Mouse (Mus musculus) midbrain, embryonic 13.5 days (tissue): ENCODE measurements around the gene Trim8. TPM values are rescaled to one million over a fixed set of nuclear protein-coding genes. Genes with fewer than 3 reads are reported as not detected.

ENCODE experiments used
- ATAC-seq: fragments of 200-750 bp; cut with Nextera tagmentation; 2 replicates; pipeline ENCODE4 v1.8.0; 2017; ENCODE audit warnings: mild to moderate bottlenecking, moderate TSS enrichment, moderate library complexity
- H3K27ac ChIP-seq: fragments of 300-500 bp; sonication (generic); 2 replicates; pipeline ENCODE4 v1.5.1; 2015; ENCODE audit warnings: inconsistent platforms, mild to moderate bottlenecking, moderate library complexity
- H3K27me3 ChIP-seq: fragments of 300-500 bp; sonication (generic); 2 replicates; pipeline ENCODE4 v1.6.1; 2015; ENCODE audit warnings: mild to moderate bottlenecking, inconsistent platforms
- H3K36me3 ChIP-seq: fragments of 300-500 bp; sonication (generic); 2 replicates; pipeline ENCODE4 v1.6.1; 2015; ENCODE audit warnings: mild to moderate bottlenecking, inconsistent platforms
- H3K4me1 ChIP-seq: fragments of 300-500 bp; sonication (generic); replicated peaks from 2 replicates; pipeline ENCODE4 v1.6.1; 2015; ENCODE audit warnings: inconsistent platforms
- H3K4me2 ChIP-seq: fragments of 300-500 bp; sonication (generic); replicated peaks from 2 replicates; pipeline ENCODE4 v1.6.1; 2015; ENCODE audit warnings: moderate library complexity, mild to moderate bottlenecking, inconsistent platforms
- H3K4me3 ChIP-seq: fragments of 300-500 bp; sonication (generic); replicated peaks from 2 replicates; pipeline ENCODE4 v1.5.1; 2015; ENCODE audit warnings: mild to moderate bottlenecking, inconsistent platforms
- H3K9ac ChIP-seq: fragments of 300-500 bp; sonication (generic); replicated peaks from 2 replicates; pipeline ENCODE4 v1.6.1; 2015; ENCODE audit warnings: mild to moderate bottlenecking, inconsistent platforms
- H3K9me3 ChIP-seq: fragments of 300-500 bp; sonication (generic); 2 replicates; pipeline ENCODE4 v1.6.1; 2016; ENCODE audit warnings: mild to moderate bottlenecking, inconsistent platforms
- whole genome bisulfite sequencing: fragments of 180-500 bp; shearing (Covaris S2); methylation state at CpG from one replicate; pipeline ENCODE4 v1.1.7; 2015; 5-methylcytosine and 5-hydroxymethylcytosine counted together
- polyA plus RNA-seq: library from polyadenylated mRNA; unstranded; fragments of >200 nt; fragmentation: Nextera tagmentation; extraction: Ambion mirVana; gene quantifications from 2 replicates; pipeline ENCODE4 v1.2.1, GENCODE M21; 2015

Trim8 gene
- polyA plus RNA-seq, 1 experiment from 2014 or later = 33.0 TPM

DNA sequence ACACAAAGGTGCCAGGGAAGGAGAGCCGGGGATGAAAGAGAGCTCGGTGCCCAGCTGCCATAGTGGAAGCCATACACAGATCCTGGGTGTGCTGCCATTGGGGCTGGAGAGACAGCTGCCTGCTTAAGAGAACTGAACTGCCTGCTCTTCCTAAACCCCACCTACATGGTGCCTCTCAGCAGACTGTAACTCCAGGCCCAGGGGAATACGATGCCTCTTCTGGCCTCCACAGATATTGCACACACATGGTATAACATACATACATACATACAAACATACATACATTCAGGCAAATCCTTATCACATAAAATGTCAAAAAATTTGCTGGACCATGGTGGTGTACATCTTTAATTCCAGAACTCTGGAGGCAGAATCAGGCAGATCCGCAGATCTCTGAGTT lies 38.1 kb upstream of the Trim8 start:
- ATAC-seq = no peak
- no peaks in the 10 kb centered on the region for H3K9me3 ChIP-seq
- H3K9ac ChIP-seq = no peak overlapping the region
- no peak overlapping the region for H3K27ac ChIP-seq
- H3K4me1 ChIP-seq = no peaks in the 10 kb centered on the region
- no peak overlapping the region for H3K4me3 ChIP-seq
- H3K36me3 ChIP-seq = peaks cover 44% of the 10 kb centered on the region
- no peak overlapping the region for H3K4me2 ChIP-seq
- no peaks in the 10 kb centered on the region for H3K27me3 ChIP-seq
- 96% methylated on average over 4 of the region's 4 CpGs for WGBS

GRCm38 (mm10) chr19:46466160-46466559 lies 35.3 kb upstream of the Trim8 start:
- Histone ChIP-seq H3K4me3 (no peak overlapping the region), H3K9ac (no peak overlapping the region), H3K9me3 (no peaks in the 10 kb centered on the region), H3K4me1 (peaks cover 25% of the 10 kb centered on the region), H3K27ac (no peak overlapping the region), H3K4me2 (no peak overlapping the region), H3K27me3 (no peaks in the 10 kb centered on the region), H3K36me3 (peaks cover 20% of the 10 kb centered on the region)
- WGBS = 77% methylated on average over 6 of the region's 6 CpGs
- ATAC-seq = no peak

GRCm38 (mm10) chr19:46467051-46467503 lies 34.4 kb upstream of the Trim8 start:
- no peaks in the 10 kb centered on the region for H3K27me3 ChIP-seq
- H3K9ac ChIP-seq = no peak overlapping the region
- no peak overlapping the region for H3K27ac ChIP-seq
- no peaks in the 10 kb centered on the region for H3K9me3 ChIP-seq
- no peak for ATAC-seq
- WGBS = 74% methylated on average over 3 of the region's 3 CpGs
- H3K4me3 ChIP-seq = no peak overlapping the region
- peaks cover 34% of the 10 kb centered on the region for H3K4me1 ChIP-seq
- H3K36me3 ChIP-seq = peaks cover 13% of the 10 kb centered on the region
- H3K4me2 ChIP-seq = no peak overlapping the region

DNA sequence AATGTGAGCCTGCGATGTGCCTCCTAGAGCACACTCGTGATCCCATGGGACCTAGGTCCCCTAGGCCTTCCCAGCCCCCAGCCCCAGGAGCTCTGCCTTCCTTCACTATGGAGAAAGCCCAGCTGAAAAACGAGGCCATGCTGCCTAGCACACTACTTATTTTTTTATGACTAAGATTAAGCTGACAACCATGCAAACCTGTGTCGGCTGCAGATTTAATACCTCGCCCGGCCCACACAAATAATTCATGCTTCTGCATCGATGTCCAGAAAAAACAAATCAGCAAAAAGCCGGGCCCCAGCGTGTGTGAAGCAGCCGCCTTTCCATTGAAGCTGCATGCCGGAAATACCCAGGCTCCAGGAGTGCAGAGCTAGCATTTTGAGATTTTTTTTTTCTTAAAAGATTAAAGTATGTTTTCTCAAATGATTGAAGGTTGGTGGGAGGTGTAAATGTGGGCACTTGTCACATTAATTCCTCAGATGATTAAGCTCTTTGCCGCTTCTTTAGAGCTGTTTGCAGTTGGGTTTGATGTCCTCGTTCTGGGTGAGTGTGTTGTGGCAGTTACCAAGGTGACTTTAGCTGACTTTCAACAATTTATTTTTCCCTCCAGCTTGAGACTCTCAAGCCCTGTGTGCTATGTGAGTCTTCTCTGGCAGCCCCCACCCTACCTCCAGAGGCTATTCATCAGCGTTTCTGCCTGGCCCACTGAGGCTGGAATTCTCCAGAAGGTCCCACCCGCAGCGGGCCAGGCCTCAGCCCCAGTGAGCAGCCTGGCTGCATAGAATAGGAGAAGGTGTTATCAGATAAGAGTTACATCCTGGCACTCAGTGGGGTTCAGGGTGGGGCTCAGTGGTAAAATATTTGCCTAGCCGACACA lies 30.9 kb upstream of the Trim8 start:
- H3K4me3 ChIP-seq = no peak overlapping the region
- peaks cover 26% of the 10 kb centered on the region for H3K36me3 ChIP-seq
- H3K9me3 ChIP-seq = no peaks in the 10 kb centered on the region
- no peaks in the 10 kb centered on the region for H3K27me3 ChIP-seq
- H3K4me2 ChIP-seq = 0 out of 2 replicates have a peak overlapping the region, but pooled peaks have one; percentile 0
- H3K4me1 ChIP-seq = peaks cover 39% of the 10 kb centered on the region
- peak; percentile 51 for ATAC-seq
- no peak overlapping the region; the same call in 1 of the 2 replicates for H3K9ac ChIP-seq
- peak overlapping the region; percentile 85 for H3K27ac ChIP-seq
- WGBS = 19% methylated on average over 17 of the region's 17 CpGs

GRCm38 (mm10) chr19:46471324-46472093 lies 30.0 kb upstream of the Trim8 start:
- Histone ChIP-seq H3K9me3 (no peaks in the 10 kb centered on the region), H3K9ac (peak overlapping the region; percentile 45; the same call in 1 of the 2 replicates), H3K27ac (peak overlapping the region; percentile 85), H3K36me3 (peaks cover 28% of the 10 kb centered on the region), H3K4me3 (no peak overlapping the region), H3K27me3 (no peaks in the 10 kb centered on the region), H3K4me1 (peaks cover 39% of the 10 kb centered on the region), H3K4me2 (no peak overlapping the region)
- ATAC-seq = peak; percentile 59
- WGBS = 10% methylated on average over 10 of the region's 10 CpGs

DNA sequence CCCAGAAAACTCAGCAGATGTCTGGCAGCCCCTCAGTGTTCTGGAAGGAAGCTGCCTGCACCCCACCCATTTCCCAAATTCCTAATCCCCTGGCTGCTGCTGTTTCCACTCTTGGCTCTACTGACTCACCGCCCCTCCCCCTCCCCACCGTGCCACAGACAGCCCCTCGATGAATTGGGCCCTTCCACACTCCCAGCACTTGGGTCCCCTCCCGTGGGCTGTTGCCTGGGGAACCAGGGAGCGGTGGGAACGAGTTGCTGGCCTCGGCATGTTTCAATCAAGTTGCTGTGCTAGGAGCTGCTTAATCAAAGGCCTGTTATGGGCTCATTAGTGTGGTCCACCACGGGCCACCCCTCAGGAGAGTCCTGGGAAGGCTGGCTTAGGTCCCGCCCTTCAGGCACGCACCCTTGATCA lies 24.1 kb upstream of the Trim8 start:
- Histone ChIP-seq H3K36me3 (peaks cover 54% of the 10 kb centered on the region), H3K27ac (peak overlapping the region; percentile 36; the same call in 1 of the 2 replicates), H3K4me1 (peaks cover 39% of the 10 kb centered on the region), H3K4me2 (no peak overlapping the region), H3K4me3 (no peak overlapping the region), H3K27me3 (no peaks in the 10 kb centered on the region), H3K9me3 (no peaks in the 10 kb centered on the region), H3K9ac (no peak overlapping the region)
- no peak for ATAC-seq
- 25% methylated on average over 10 of the region's 10 CpGs for WGBS

- Histone ChIP-seq H3K4me1 (peaks cover 46% of the 10 kb centered on the region), H3K4me3 (no peak overlapping the region), H3K27me3 (no peaks in the 10 kb centered on the region), H3K4me2 (no peak overlapping the region), H3K36me3 (peaks cover 53% of the 10 kb centered on the region), H3K27ac (peak overlapping the region; percentile 36; the same call in 1 of the 2 replicates), H3K9me3 (no peaks in the 10 kb centered on the region), H3K9ac (0 out of 2 replicates have a peak overlapping the region, but pooled peaks have one; percentile 6)
- ATAC-seq = no peak
- WGBS = 90% methylated on average over 4 of the region's 4 CpGs
Observed at GRCm38 (mm10) chr19:46478242-46478641, 23.3 kb upstream of the Trim8 start.

DNA sequence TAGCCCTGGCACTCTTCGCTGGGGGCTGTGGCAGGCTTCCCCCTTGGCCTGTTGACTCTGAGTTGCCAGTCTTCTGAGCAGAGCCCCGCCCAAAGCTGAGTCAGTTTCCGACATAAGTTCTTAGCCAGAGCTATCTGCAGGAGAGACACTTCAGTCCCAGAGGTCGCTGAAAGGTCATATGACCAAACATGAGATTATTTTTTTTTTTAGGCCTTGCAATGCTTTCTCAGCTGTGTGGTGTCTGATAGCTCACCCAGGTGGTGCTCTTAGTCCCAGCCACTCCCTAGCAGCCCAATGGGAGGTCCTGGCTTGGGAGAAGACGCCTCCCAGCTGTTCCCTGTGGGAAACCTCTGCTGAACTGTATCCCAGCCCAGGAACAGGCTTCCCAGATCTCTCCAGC lies 22.7 kb upstream of the Trim8 start:
- H3K36me3 ChIP-seq = peaks cover 51% of the 10 kb centered on the region
- H3K9me3 ChIP-seq = no peaks in the 10 kb centered on the region
- H3K4me1 ChIP-seq = peaks cover 51% of the 10 kb centered on the region
- no peaks in the 10 kb centered on the region for H3K27me3 ChIP-seq
- 84% methylated on average over 5 of the region's 5 CpGs for WGBS
- H3K9ac ChIP-seq = no peak overlapping the region
- no peak overlapping the region for H3K4me3 ChIP-seq
- no peak overlapping the region for H3K27ac ChIP-seq
- no peak overlapping the region for H3K4me2 ChIP-seq
- no peak for ATAC-seq

- Histone ChIP-seq H3K9ac (no peak overlapping the region), H3K4me2 (no peak overlapping the region), H3K27me3 (no peaks in the 10 kb centered on the region), H3K27ac (no peak overlapping the region), H3K36me3 (peaks cover 51% of the 10 kb centered on the region), H3K4me3 (no peak overlapping the region), H3K9me3 (no peaks in the 10 kb centered on the region), H3K4me1 (peaks cover 58% of the 10 kb centered on the region)
- 87% methylated on average over 21 of the region's 21 CpGs for WGBS
- no peak for ATAC-seq
Observed at GRCm38 (mm10) chr19:46479306-46480075, 22.0 kb upstream of the Trim8 start.

- Histone ChIP-seq H3K9me3 (no peaks in the 10 kb centered on the region), H3K4me3 (no peak overlapping the region), H3K27ac (peak overlapping the region; percentile 67), H3K9ac (0 out of 2 replicates have a peak overlapping the region, but pooled peaks have one; percentile 19), H3K4me2 (no peak overlapping the region), H3K36me3 (peaks cover 50% of the 10 kb centered on the region), H3K27me3 (no peaks in the 10 kb centered on the region), H3K4me1 (peaks cover 60% of the 10 kb centered on the region)
- no peak for ATAC-seq
- WGBS = 64% methylated on average over 10 of the region's 10 CpGs
Observed at GRCm38 (mm10) chr19:46480624-46481345, 20.7 kb upstream of the Trim8 start.

DNA sequence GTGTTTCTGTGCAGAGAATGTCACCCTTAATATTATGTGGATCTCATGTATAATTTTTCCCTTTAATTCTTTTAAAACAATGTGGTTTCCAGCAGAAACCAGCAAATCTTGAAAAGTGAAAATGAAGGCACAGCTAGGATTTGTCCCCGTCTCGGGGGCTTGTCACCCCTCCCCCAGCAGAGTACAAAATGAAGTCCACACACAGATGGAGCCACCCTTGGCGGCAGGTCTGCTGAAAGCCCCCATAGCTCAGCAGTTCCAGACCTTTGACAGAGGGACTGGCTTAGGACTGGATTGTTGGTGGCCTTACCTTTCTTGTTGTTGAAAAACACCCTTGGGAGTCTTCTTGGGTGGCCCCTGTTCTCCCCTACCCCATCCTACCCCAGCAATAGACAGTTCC lies 20.1 kb upstream of the Trim8 start:
- no peaks in the 10 kb centered on the region for H3K9me3 ChIP-seq
- no peaks in the 10 kb centered on the region for H3K27me3 ChIP-seq
- H3K27ac ChIP-seq = peak overlapping the region; percentile 67
- peaks cover 60% of the 10 kb centered on the region for H3K4me1 ChIP-seq
- 1% methylated on average over 3 of the region's 3 CpGs for WGBS
- peak overlapping the region; percentile 23; the same call in 1 of the 2 replicates for H3K9ac ChIP-seq
- peak; percentile 35; the same call in 1 of the 2 replicates for ATAC-seq
- H3K36me3 ChIP-seq = peaks cover 54% of the 10 kb centered on the region
- no peak overlapping the region for H3K4me2 ChIP-seq
- H3K4me3 ChIP-seq = no peak overlapping the region
